Mouse (Mus musculus) gastrocnemius, adult 8-10 months (tissue): ENCODE results near the gene Jhy. TPM values are rescaled to one million over a fixed set of nuclear protein-coding genes. Genes with fewer than 3 reads are reported as not detected.

Source experiments
- DNase-seq, 2 experiments: peaks; one replicate each; pipeline ENCODE4 v3.0.0; 2022; ENCODE audit warnings: low spot score in 2 of 2
- total RNA-seq, 4 experiments: library from RNA; stranded (reverse); gene quantifications; 2 replicates each; pipeline ENCODE4 v1.2.4; 2022

The Jhy gene
- total RNA-seq, result not detected

DNA sequence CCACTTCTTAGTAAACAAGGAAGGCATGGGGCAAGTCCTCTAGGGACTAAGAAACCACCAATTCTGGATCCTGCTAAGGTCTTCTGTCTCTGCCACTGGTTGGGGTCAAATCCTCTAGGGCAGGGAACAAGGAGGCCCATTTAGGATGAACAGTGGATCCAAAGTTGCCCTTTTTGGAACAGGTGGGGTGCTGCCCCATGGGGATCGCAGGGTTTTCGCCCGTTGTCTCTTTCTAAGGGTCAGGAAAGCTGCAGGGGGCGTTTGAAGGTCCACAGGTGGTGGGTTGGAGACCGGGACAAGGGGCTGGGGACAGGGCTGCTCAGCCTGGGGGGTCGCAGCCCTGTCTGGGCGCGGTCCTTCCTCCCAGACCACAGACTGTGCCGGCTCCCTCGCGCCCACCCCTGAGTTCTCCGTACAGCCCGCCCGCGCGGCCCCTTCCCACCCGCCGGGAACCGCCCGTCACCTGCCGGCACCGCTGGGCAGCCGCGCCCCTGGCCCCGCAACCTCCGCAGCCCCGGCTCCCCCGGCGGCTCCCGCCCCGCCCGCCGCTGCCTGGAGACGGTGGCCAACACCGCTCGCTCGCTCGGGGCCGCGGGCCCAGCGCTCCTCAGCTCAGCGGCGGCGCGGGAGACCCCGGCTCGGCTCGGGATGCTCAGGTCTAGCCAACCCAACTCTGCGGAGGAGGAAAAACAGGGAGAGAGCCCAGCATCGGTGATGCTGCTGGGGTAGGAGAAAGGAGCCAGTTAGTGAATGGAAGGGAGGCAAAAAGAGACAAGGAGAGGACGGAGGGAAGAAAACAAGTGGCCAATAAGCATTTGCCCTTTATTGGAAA is at the start of gene Jhy:
Jhy (minus strand) TSS at position 533 of the 832 bp plus-strand sequence.
- DNase-seq, result no peak

GRCm38 (mm10) chr9:41012456-41012855 is 48.5 kb upstream of the Jhy start:
- no peak for DNase-seq

- no peak for DNase-seq
These were observed 47.9 kb upstream of the Jhy start for GRCm38 (mm10) chr9:41011512-41012436.

DNA sequence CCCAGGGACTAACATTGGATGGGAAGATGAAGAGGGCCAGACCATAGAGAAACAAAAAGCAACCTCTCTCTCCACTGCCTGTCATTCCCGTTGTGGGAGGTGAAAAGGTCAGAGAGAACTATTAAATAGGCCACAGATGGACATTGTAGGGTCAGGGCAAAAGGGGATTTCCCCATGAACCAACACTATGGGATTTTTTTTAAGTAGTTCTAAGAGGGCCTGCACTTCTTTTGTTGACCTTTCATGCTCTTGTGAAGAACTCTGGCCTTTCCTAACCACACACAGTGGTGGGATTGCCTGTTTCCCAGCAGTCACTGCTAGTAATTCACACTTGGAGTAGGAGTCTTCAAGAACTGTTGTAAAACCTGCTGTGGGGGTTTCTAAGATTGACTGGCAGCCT is 43.9 kb upstream of the Jhy start:
- DNase-seq, result no peak

- DNase-seq, result no peak
These were observed 40.5 kb upstream of the Jhy start, which contains the start of gene Crtam for GRCm38 (mm10) chr9:41004415-41004814. Gene Crtam, minus strand, starts transcription at chr9:41004628.

GRCm38 (mm10) chr9:40997116-40997779 is 33.3 kb upstream of the Jhy start:
- no peak for DNase-seq

DNA sequence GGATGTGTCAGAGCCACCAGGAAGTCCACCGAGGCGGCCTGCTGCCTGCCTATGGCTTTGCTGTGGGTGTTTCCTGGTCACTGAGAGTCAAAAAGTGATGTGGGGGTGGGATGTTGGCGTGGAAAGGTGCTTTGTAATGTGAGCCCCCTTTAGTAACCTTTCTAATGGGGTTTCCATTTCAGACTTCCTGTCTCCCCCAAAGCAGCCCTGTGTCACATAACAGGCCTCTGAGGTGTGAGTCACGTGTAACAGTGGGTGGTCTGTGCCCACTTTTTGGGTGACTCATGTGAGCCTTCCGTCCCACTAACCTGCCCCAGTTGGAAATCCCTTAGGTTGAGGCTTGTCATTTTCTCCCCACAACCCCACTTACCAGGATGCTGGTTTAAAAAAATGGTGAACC is 30.2 kb upstream of the Jhy start:
- no peak for DNase-seq

DNA sequence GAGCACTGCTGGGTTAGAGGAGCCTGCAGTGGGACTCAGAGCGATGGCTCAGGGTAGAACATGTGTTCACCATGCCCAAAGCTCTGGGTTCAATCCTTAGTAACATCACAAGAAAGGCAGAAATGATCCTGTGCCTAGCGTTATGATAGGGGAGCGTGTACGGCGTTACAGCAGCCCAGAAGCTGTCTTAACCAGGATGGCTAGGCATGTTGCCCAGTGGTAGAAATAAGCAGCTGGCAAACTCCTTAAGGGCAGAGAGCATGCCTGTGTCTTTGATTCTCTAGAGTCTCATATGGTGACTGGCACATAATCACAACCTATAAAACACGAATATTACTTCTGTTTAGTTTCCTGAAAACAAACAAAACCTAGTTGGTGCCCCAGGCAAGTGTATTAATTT is 27.6 kb upstream of the Jhy start:
- DNase-seq, result no peak

DNA sequence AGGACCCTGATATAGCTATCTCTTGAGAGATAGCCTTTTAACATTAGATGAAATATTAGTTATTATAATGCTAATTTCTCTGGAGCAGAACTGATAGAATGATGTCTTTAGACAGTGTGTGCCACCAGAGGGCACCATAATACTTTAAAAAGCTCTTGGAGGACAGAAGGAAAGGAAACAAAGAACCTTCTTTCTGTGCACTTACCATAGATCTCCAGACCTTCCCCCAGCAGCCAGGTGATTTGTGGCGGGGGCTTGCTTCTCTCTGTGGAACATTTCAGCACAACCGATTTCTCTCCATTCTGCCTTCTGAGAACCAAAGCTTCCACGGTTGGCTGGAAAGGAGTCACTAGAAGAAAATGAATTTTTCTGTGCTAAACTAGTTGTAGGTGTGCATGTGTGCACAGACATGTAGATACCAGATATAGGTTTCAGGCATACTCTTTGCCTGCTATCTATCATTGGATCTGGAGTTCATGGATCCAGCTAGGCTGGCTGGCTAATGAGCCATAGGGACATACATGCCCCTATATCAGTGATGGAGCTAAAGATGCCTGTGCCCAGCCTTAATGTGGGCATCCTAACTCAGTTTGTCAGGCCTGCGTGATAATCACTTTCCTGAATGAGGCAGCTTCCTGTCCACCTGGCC is 26.1 kb upstream of the Jhy start:
- DNase-seq, result no peak

- DNase-seq, result no peak
These were observed 20.4 kb upstream of the Jhy start for GRCm38 (mm10) chr9:40984313-40984712.

- DNase-seq, result no peak
These were observed 19.8 kb upstream of the Jhy start for GRCm38 (mm10) chr9:40983758-40984157.

DNA sequence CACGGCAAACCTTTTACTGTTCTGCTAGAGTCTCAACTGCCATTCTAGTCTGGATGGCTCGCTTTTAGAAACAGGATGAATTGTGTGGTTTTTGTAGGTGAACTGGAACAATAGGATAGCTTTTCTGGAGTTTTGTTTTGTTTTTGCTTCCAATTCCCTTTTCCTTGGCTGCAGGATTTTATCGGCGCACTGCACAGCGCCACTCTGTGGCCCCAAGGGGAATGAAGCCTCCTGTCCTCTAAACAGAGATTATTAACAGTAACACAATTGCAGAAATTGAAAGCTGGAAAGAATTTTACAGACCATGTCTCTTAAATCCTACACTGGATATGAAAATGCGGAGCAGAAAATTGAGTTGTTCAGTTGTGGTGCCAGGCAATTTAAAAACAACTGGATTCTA is 18.6 kb upstream of the Jhy start:
- DNase-seq, result no peak

DNA sequence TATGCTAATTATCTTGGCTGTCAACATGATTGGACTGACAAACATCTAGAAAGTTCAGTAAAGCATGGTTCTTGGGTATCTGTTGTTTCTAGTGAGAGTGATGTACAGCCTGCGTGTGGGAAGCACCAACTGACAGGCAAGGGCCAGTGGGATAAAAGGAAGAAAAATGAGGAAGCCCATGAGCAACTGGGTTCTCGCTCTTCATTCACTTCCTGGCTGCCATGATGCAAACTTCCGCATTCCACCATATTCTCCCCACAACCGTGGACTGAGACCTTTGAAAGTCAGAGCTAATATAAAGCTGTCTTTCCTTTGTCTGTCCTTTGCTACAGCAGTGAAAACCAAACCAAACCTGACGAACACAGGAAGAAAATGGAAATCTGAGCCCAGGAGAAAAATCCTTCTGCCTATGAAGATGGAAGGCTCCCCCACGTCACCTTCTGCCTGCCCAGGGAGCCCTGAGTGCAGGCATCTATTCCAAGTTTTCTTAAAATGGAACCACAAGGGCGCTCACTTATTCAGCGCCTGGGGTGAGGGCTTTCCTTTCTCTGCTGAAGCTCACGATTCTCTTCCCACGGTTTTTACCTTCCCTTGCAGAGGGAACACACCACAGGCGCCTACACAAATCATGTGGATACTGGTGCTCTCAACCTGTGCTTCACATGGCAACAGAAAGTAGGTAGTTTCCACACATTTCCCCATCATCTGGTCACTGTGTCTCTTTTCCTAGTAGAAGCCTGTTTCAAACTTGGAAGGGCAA is 10.3 kb upstream of the Jhy start:
- DNase-seq, result no peak

DNA sequence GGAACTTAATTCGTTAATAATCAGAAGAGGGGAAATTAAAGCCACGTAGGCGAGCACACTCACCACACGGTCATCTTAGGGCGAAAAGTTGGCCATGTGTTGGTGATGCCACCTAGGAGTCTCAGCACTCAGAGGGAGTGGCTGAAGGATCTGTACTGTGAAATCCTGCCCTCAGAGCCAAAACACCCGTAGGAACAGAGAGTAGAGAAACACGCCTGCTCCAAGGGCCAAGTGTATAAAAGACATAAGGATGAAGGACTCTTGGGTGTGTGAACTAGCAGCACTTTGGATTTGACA is 448 bp upstream of the Jhy start:
- no peak for DNase-seq

- no peak for DNase-seq
These were observed 2.5 kb downstream of the Jhy start for GRCm38 (mm10) chr9:40961401-40961800.

DNA sequence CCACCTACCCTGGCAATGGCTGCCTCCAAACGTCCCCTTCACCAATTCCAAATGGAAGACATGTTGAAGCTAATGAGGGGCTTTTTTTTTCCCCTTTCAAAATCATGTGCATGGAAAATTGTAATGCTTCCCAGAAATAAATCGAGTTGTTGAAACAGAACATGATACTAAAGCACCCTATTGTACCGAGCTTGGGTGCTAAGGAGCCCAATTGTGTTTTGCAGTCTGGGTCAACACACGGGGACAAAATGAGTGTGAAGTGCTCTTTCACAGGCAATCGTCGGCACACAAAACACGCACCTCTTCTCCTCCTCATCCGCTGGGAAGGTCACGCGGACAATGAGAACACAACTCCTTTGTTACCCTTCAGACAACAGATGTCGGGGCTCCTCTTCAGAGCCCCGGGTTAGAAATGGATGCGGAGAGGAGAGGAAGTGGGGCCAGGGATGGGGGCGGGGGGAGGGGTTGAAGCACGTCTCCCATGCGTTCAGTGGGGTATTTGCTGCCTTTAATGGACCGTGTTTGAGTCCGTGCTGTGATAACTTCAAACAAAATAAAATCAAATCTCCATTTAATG is 14.8 kb downstream of the Jhy start:
- no peak for DNase-seq

DNA sequence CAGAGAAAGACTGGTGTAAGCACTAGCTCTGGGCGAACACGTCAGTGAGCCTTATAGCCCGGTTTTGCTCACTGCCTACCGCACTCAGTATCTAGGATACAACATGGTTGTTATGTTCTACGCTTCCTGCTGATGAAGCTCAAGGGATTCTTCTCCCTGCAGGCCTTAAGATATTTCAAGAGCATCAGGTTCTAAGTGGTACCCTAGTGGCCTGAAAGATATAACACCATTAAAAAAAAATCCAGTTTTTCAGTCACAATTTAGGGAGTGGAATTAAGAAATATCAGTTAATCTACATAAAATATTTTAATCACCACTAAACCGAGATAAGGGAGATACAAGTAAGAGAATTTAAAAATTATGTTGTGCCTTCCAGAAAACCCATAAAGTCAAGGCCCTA is 15.4 kb downstream of the Jhy start:
- no peak for DNase-seq

- no peak for DNase-seq
These were observed 16.8 kb downstream of the Jhy start for GRCm38 (mm10) chr9:40947131-40947530.

DNA sequence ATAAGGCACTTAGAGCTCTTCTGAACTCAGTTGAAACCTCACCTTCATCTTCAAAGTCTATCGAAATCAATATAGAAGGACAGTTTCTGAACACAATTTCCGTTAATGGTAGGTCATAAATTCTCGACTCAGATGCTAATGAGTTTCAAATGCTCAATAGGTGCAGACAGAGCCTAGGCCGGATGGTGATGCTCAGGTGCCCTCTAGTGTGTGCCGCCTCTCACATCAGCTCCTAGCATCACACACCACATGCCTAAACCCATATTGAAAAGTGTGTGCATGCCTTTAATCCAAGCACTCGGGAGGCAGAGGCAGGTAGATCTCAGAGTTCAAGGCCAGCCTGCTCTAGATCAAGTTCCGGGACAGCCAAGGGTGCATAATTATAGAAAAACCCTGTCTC is 26.5 kb downstream of the Jhy start:
- no peak for DNase-seq

GRCm38 (mm10) chr9:40933323-40933722 is 30.6 kb downstream of the Jhy start:
- no peak for DNase-seq
